Mouse (Mus musculus) embryo, embryonic 10 days (tissue): Measurements from ENCODE around the gene Mybpc3.
"Not testable (repeated sequence)": the region's sequence is repeated elsewhere in the genome, so short reads cannot be mapped to it uniquely, and the experiment has no call there.

ENCODE experiments used
- DNase-seq: peaks from one replicate; pipeline ENCODE4 v3.0.0-alpha.2; 2015; ENCODE audit warnings: low spot score

Mybpc3 gene

DNA sequence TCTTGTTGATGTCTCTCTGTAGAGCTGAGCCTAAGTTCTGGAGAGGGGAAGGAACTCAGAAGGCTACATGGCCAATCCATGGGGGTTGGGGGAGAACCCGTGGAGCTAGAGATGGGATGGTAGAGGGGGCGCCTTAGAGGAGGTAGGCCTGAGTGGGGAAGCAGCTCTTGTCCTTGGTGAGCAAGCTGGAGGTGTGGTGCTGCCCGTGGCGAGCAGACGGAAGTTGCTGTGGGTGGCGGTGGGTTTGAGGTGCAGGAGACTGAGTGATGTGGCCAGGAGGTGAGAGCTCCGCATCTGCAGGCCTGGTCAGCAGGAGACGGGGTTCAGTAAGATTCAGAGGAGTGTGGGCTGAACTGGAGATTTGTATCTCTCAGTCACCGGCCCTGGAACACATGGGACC, 30.5 kb upstream of the Mybpc3 start:
- DNase-seq, result no peak

- no peak for DNase-seq
Measured at GRCm38 (mm10) chr2:91088987-91089386, 29.0 kb upstream of the Mybpc3 start.

- DNase-seq, result no peak
Measured at GRCm38 (mm10) chr2:91090208-91090607, 27.7 kb upstream of the Mybpc3 start.

DNA sequence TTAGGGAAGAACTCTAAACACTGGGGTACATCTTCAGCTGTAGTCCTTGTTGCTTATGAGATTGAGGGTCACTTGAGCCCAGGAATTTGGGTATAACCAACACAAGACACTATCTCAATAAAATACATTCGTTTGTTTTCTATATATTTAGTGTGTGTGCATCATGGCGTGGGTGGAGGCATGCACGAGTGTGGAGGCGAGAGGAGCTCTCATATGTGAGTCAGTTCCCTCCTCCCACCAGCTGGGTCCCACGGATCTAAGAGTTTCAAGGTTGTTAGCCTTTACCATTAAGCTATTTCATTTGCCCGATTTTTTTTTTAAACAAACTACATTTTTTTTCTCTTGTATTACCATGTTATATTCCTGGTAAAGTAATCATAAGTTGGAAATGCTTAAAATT, 27.1 kb upstream of the Mybpc3 start:
- no peak for DNase-seq

GRCm38 (mm10) chr2:91096524-91096923, 21.4 kb upstream of the Mybpc3 start:
- no peak for DNase-seq

DNA sequence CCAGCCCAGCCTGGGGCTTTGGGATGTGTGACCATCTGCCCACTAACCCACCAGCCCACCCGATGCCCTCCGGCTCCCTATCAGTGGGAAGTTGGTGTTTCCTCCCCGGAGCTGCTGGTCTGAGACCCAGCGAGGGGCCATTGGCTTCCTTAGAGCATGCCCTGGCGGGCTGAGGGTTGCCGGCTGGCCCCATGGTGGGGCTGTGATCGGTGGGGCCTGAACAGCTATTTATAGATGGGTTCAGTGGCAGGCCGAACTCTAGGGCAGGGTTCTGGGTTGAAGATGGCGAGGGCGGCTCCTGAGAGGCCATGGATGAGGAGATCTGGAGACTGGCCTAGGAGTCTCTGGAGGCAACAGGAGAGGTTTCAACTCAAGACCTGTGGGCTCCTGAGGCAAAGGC, 20.9 kb upstream of the Mybpc3 start:
- no peak for DNase-seq

- no peak for DNase-seq
Measured at GRCm38 (mm10) chr2:91098156-91098555, 19.8 kb upstream of the Mybpc3 start.

DNA sequence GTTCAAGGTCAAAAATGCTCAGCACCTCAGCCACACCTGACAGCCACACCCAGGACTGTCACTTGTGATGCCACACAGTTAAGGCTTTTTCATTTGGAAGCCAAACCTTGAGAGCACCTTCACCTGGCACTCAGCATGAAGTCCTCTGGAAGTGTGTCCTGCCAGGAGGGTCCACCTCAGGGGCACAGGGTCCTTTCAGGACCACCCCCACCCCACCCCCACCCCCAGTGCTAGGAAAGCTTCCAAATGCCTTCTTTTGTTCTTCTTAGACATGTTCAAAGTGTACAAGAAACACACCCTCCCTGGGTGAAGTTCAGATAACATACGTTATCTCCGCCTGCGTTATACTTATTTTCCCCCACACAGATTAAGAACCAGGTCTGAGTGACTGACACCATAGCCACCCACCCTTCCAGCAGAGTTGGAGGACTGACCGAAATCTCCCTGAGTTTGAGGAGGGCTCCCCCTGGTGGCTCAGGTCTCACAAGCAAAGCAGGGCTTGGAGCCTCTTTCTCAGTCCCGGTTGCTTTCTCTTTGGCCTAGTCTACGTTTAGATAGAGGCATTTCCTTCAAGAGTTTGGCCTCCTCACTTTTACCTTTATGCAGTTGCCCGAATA, 16.7 kb upstream of the Mybpc3 start:
- DNase-seq, result peak; percentile 89

DNA sequence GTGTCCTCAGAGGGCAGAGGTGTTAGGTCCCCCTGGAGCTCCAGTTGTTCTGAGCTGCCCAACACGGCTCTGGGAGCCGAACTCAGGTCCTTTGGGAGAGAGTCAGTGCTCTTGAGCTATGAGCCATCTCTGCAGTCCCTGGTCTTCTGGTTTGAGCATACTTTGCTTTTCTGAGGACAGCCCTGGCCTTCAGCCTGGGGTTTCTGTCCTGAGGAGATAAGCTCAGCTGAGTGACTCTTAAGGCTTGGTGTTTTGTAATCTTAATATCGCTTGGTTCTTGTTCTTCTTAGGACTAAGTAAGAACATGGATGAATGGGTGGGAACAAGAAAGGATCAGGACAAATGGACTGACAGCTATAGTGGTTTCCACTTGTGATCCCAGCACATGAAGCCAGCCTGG, 9.8 kb upstream of the Mybpc3 start:
- no peak for DNase-seq

- no peak for DNase-seq
Measured at GRCm38 (mm10) chr2:91109241-91109640, 8.7 kb upstream of the Mybpc3 start.

GRCm38 (mm10) chr2:91109807-91110385, 8.0 kb upstream of the Mybpc3 start:
- no peak for DNase-seq

DNA sequence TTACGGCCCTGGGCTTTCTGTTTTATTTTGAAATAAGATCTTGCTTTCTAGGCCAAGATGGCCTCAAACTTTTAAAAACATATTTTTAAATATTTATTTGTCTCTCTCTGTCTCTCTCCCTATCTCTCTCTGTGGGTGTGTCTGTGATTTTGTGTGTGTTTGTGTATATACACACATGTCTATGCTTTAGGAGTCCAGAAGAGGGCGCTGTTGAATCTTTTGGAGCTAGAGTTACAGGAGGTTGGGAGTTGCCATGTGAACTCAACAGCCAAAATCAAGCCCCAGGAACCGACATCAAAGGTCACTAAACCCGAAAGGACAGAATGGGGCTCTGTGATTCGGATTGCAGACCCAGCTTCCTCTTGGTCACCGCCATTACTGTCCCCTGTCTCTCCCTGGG, 7.5 kb upstream of the Mybpc3 start:
- no peak for DNase-seq

- not testable (repeated sequence) for DNase-seq
Measured at GRCm38 (mm10) chr2:91111832-91112231, 6.1 kb upstream of the Mybpc3 start.

DNA sequence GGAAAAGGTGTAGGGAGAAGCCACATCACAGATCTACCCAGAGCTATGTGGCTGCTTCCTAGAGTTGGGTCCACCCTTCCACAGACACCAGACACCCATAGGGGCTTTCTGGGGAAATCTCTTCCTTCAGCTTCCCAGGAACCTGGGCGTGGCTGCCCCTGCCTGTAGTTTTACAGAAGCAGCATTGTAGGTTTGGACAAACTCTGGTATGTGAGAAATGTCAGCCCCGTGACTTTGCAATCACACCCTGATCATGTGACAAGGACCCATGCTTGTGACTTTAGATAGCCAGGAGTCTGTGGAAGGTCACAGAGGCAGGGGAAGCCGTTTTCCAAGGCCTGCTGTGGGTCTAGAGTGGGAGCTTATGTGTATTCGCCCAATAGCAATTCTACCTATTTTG, 5.5 kb upstream of the Mybpc3 start:
- no peak for DNase-seq

GRCm38 (mm10) chr2:91113334-91113733, 4.6 kb upstream of the Mybpc3 start:
- DNase-seq, result no peak

GRCm38 (mm10) chr2:91113852-91114251, 4.1 kb upstream of the Mybpc3 start:
- DNase-seq, result no peak

DNA sequence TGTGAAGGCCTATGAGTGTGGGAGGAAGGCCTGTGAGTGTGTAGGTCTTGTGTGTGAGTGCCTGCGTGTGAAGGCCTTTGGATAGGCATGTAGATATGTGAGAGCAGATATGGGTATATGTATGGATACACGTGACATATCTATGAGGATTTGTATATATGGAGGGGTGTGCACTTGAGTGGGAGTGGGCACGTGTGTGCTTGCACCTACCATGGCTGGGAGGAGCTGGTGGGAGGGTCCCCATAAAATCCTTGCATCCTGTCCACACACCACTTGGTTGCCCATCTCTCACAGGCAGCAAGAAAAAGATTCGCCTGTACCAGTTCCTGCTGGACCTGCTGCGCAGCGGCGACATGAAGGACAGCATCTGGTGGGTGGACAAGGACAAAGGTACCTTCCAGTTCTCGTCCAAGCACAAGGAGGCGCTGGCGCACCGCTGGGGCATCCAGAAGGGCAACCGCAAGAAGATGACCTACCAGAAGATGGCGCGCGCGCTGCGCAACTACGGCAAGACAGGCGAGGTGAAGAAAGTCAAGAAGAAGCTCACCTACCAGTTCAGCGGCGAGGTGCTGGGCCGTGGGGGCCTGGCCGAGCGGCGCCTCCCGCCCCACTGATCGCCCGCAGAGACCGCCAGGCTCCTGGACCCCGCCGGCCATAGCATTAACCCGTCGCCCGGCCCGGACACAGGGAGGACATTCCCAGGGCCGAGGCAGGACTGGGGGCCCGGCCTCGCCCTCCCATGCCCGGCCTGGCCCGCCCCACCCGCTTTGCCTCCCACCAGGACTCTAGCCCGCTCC, 3.0 kb upstream of the Mybpc3 start:
- peak; percentile 98 for DNase-seq

DNA sequence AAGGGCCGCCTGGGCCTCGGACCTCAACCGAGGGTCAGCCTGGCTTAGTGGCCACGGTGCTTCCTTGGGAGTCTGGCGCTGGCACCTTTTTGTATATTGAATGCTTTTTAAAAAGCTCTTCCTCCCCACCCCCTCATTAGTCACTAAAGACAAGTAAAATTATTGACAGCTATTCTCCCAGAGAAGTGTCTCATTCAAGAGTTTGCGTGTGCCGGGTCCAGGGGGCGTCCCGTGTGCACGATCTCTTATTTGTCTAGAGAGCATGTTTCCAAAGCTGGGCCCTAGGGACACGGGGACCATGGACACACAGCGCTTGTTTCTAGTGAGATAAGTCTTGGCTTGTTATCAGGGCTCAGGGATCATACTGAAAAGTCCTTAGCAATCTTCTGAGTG, 2.4 kb upstream of the Mybpc3 start:
- no peak for DNase-seq

DNA sequence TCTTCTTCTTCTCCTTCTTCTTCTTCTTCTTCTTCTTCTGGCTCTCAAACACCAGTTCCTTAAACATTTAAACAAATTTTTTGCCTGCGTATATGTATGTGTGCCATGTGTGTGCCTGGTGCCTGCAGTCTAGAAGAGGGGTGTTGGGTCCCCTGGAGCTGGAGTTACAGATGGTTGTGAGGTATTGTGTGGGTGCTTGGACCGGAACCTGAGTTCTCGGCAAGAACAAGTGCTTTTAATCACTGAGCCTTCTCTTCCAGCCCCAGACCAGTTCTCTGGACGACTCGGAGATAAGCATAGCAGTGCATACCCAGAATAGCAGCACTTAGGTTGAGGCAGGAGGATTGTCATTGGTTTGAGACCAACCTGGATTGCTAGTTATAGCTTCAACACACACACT, 1.1 kb upstream of the Mybpc3 start:
- no peak for DNase-seq

GRCm38 (mm10) chr2:91118647-91119046, 703 bp downstream of the Mybpc3 start:
- DNase-seq, result no peak

DNA sequence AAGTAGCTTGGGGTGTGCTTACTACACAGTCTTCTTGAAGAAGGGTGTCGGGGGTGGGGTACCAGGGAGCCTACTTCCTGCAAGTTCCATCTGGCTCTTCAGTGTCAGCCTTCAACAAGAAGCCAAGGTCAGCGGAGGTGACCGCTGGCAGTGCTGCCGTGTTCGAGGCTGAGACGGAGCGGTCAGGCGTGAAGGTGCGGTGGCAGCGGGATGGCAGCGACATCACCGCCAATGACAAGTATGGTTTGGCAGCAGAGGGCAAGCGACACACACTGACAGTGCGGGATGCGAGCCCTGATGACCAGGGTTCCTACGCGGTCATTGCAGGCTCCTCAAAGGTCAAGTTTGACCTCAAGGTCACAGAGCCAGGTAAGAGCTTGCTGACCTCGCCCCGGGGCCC, 1.1 kb downstream of the Mybpc3 start:
- no peak for DNase-seq

DNA sequence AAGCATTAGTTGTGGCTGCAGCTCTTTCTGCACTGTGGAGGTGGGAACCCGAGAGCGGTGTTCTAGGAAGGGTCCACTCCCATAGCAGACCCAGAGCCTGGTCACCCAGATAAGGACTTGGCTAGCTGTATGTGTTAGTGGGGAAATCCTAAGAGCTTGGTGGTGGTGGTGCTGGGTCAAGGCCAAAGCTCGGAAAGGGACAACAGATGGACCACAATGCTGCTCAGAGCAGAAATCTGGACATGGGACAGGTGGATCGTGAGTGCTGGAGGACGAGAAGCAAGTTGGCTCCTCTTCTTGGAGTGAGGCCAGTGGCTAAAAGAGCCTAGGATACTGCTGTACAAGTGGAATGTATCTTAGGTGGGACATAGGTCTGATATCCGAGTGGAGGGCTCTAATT, 1.6 kb downstream of the Mybpc3 start:
- DNase-seq, result no peak

- no peak for DNase-seq
Measured at GRCm38 (mm10) chr2:91120261-91120671, 2.3 kb downstream of the Mybpc3 start.

DNA sequence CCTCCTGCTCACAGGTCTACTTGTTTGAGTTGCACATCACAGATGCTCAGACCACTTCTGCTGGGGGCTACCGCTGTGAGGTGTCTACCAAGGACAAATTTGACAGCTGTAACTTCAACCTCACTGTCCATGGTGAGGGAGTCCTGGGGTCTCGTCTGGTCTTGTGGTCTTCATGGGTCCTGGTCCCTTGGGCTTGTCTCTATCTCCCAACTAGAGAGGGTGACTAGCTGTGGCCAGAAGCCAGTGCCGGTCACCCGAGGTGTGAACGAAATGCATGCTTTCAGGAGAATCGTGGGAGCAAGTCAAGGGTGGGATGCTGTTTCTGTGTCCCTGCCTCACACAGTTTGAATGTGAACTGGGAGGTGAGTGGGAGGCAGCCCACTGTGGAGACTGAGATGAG, 3.1 kb downstream of the Mybpc3 start:
- DNase-seq, result no peak
